Mouse (Mus musculus) lung, postnatal 4 days (tissue): ENCODE measurements at regions not wholly inside any gene's neighbourhood (a gene's known extent, or its start where the extent isn't known, plus 50 kb on each side); places are given as distances from the start of the nearest gene placed in this dataset.

Source experiments
- DNase-seq, 2 experiments: peaks; one replicate each; pipeline ENCODE4 v3.0.0; 2021

- no peak for DNase-seq
These were observed 60.1 kb upstream of the Irx1 start for GRCm38 (mm10) chr13:72023666-72024065.

GRCm38 (mm10) chr13:72043930-72044470 lies 80.5 kb upstream of the Irx1 start:
- peak; percentile 16 to 31 for DNase-seq

GRCm38 (mm10) chr13:72056469-72056868 lies 92.9 kb upstream of the Irx1 start:
- DNase-seq: no peak

GRCm38 (mm10) chr13:72061659-72062058 lies 98.1 kb upstream of the Irx1 start:
- DNase-seq: no peak

- DNase-seq: no peak
These were observed 99.8 kb upstream of the Irx1 start for GRCm38 (mm10) chr13:72063278-72063761.

GRCm38 (mm10) chr13:72096585-72096984 lies 133.1 kb upstream of the Irx1 start:
- no peak for DNase-seq

- no peak for DNase-seq
These were observed 133.7 kb upstream of the Irx1 start for GRCm38 (mm10) chr13:72097268-72097667.

GRCm38 (mm10) chr13:72097811-72098210 lies 134.3 kb upstream of the Irx1 start:
- DNase-seq: no peak

GRCm38 (mm10) chr13:72100741-72101140 lies 137.2 kb upstream of the Irx1 start:
- no peak for DNase-seq

GRCm38 (mm10) chr13:72108666-72109065 lies 145.1 kb upstream of the Irx1 start:
- no peak for DNase-seq

GRCm38 (mm10) chr13:72113942-72114341 lies 150.4 kb upstream of the Irx1 start:
- no peak for DNase-seq

GRCm38 (mm10) chr13:72114776-72115663 lies 151.5 kb upstream of the Irx1 start:
- DNase-seq: no peak

- DNase-seq: peak in 1 of 2 experiments; percentile 9
These were observed 156.9 kb upstream of the Irx1 start for GRCm38 (mm10) chr13:72120467-72120866.

GRCm38 (mm10) chr13:72120911-72121553 lies 157.5 kb upstream of the Irx1 start:
- DNase-seq: no peak

GRCm38 (mm10) chr13:72121554-72122229 lies 158.2 kb upstream of the Irx1 start:
- DNase-seq: no peak

- no peak for DNase-seq
These were observed 158.7 kb upstream of the Irx1 start for GRCm38 (mm10) chr13:72122230-72122627.

- DNase-seq: no peak
These were observed 164.8 kb upstream of the Irx1 start for GRCm38 (mm10) chr13:72128306-72128705.

- no peak for DNase-seq
These were observed 167.8 kb upstream of the Irx1 start for GRCm38 (mm10) chr13:72131341-72131740.

GRCm38 (mm10) chr13:72134101-72134768 lies 170.7 kb upstream of the Irx1 start:
- DNase-seq: no peak

GRCm38 (mm10) chr13:72166225-72166624 lies 202.7 kb upstream of the Irx1 start:
- DNase-seq: peak; percentile 28 to 48

- DNase-seq: no peak
These were observed 203.9 kb upstream of the Irx1 start for GRCm38 (mm10) chr13:72167434-72167833.

- DNase-seq: no peak
These were observed 220.1 kb upstream of the Irx1 start for GRCm38 (mm10) chr13:72183636-72184035.
